Mouse (Mus musculus) limb, embryonic 10.5 days (tissue): Measurements from ENCODE around the gene Otos. TPM values are rescaled to one million over a fixed set of nuclear protein-coding genes. Genes with fewer than 3 reads are reported as not detected.

Experiments used
- DNase-seq: peaks from one replicate; pipeline ENCODE4 v3.0.0-alpha.2; 2017; ENCODE audit warnings: low spot score
- H3K27ac ChIP-seq: fragments of 300-500 bp; sonication (generic); 2 replicates; pipeline ENCODE4 v1.5.1; 2016; ENCODE audit warnings: mild to moderate bottlenecking
- H3K27me3 ChIP-seq: fragments of 300-500 bp; sonication (generic); 2 replicates; pipeline ENCODE4 v1.6.1; 2016; ENCODE audit warnings: low read depth, mild to moderate bottlenecking; ENCODE audit not compliant: poor library complexity, severe bottlenecking
- H3K36me3 ChIP-seq: fragments of 300-500 bp; sonication (generic); 2 replicates; pipeline ENCODE4 v1.6.1; 2016; ENCODE audit warnings: mild to moderate bottlenecking, moderate library complexity
- H3K4me1 ChIP-seq: fragments of 300-500 bp; sonication (generic); 2 replicates; pipeline ENCODE4 v1.6.1; 2016
- H3K4me3 ChIP-seq: fragments of 300-500 bp; sonication (generic); 2 replicates; pipeline ENCODE4 v1.5.1; 2016; ENCODE audit warnings: mild to moderate bottlenecking, moderate library complexity
- H3K9me3 ChIP-seq: fragments of 300-500 bp; sonication (generic); replicated peaks from 2 replicates; pipeline ENCODE4 v1.6.1; 2016; ENCODE audit warnings: mild to moderate bottlenecking
- WGBS: fragments of 180-500 bp; shearing (Covaris S2); methylation state at CpG from one replicate; pipeline ENCODE4 v1.1.7; 2016; 5-methylcytosine and 5-hydroxymethylcytosine counted together
- polyA plus RNA-seq: library from polyadenylated mRNA; unstranded; fragments of >200 nt; fragmentation: Nextera tagmentation; extraction: Ambion mirVana; gene quantifications from 2 replicates; pipeline ENCODE4 v1.2.1, GENCODE M21; 2016

Gene Otos
- 0.15 TPM in 1 of 2 replicates, not detected in the other for polyA plus RNA-seq

- WGBS, result 33% methylated on average over 8 of the region's 8 CpGs
- peak; percentile 85 for DNase-seq
- Histone ChIP-seq H3K36me3 (no peaks in the 10 kb centered on the region), H3K27me3 (no peaks in the 10 kb centered on the region), H3K9me3 (no peaks in the 10 kb centered on the region), H3K4me3 (no peak within 1 kb of the TSS), H3K27ac (peak within 1 kb of the TSS; percentile 38; the same call in 1 of the 2 replicates), H3K4me1 (peaks cover 10% of the 10 kb centered on the region)
These were observed at the start of gene Otos for GRCm38 (mm10) chr1:92648673-92649072. TSS of gene Otos (minus strand) at chr1:92648841.

GRCm38 (mm10) chr1:92696848-92697247 lies 48.2 kb upstream of the Otos start:
- peak; percentile 89 for DNase-seq
- WGBS, result 30% methylated on average over 4 of the region's 4 CpGs
- Histone ChIP-seq H3K27ac (0 out of 2 replicates have a peak overlapping the region, but pooled peaks have one; percentile 21), H3K4me1 (peaks cover 19% of the 10 kb centered on the region), H3K27me3 (0 out of 2 replicates have a peak, but pooled peaks cover 3% of the 10 kb centered on the region), H3K36me3 (no peaks in the 10 kb centered on the region), H3K9me3 (no peaks in the 10 kb centered on the region), H3K4me3 (no peak overlapping the region)

GRCm38 (mm10) chr1:92695751-92696150 lies 47.1 kb upstream of the Otos start:
- H3K27me3 ChIP-seq, result 0 out of 2 replicates have a peak, but pooled peaks cover 3% of the 10 kb centered on the region
- H3K9me3 ChIP-seq, result no peaks in the 10 kb centered on the region
- no peak for DNase-seq
- no peaks in the 10 kb centered on the region for H3K36me3 ChIP-seq
- H3K4me1 ChIP-seq, result peaks cover 15% of the 10 kb centered on the region
- 85% methylated on average over 5 of the region's 5 CpGs for WGBS
- H3K4me3 ChIP-seq, result no peak overlapping the region
- H3K27ac ChIP-seq, result no peak overlapping the region

GRCm38 (mm10) chr1:92691166-92691844 lies 42.7 kb upstream of the Otos start:
- no peak for DNase-seq
- Histone ChIP-seq H3K27ac (no peak overlapping the region), H3K36me3 (no peaks in the 10 kb centered on the region), H3K27me3 (no peaks in the 10 kb centered on the region), H3K4me3 (no peak overlapping the region), H3K9me3 (no peaks in the 10 kb centered on the region), H3K4me1 (peaks cover 14% of the 10 kb centered on the region)
- WGBS, result 89% methylated on average over 3 of the region's 3 CpGs

- DNase-seq, result no peak
- WGBS, result 48% methylated on average over 8 of the region's 8 CpGs
- H3K9me3 ChIP-seq, result no peaks in the 10 kb centered on the region
- H3K4me1 ChIP-seq, result peaks cover 14% of the 10 kb centered on the region
- H3K27ac ChIP-seq, result no peak overlapping the region
- H3K27me3 ChIP-seq, result no peaks in the 10 kb centered on the region
- no peak overlapping the region for H3K4me3 ChIP-seq
- H3K36me3 ChIP-seq, result no peaks in the 10 kb centered on the region
These were observed 38.4 kb upstream of the Otos start for GRCm38 (mm10) chr1:92686994-92687393.

GRCm38 (mm10) chr1:92683151-92683550 lies 34.5 kb upstream of the Otos start:
- DNase-seq, result no peak
- Histone ChIP-seq H3K27me3 (no peaks in the 10 kb centered on the region), H3K4me1 (peaks cover 27% of the 10 kb centered on the region), H3K36me3 (no peaks in the 10 kb centered on the region), H3K4me3 (no peak overlapping the region), H3K27ac (no peak overlapping the region), H3K9me3 (no peaks in the 10 kb centered on the region)
- 88% methylated on average over 8 of the region's 8 CpGs for WGBS

- 31% methylated on average over 16 of the region's 16 CpGs for WGBS
These were observed 32.3 kb upstream of the Otos start for GRCm38 (mm10) chr1:92680668-92681603.

GRCm38 (mm10) chr1:92678757-92679156 lies 30.1 kb upstream of the Otos start:
- Histone ChIP-seq H3K4me1 (peaks cover 16% of the 10 kb centered on the region), H3K36me3 (no peaks in the 10 kb centered on the region), H3K9me3 (no peaks in the 10 kb centered on the region), H3K27me3 (no peaks in the 10 kb centered on the region), H3K4me3 (no peak overlapping the region), H3K27ac (no peak overlapping the region)
- DNase-seq, result no peak
- 85% methylated on average over 5 of the region's 5 CpGs for WGBS

More at GRCm38 (mm10) chr1:92680668-92681603, 32.3 kb upstream of the Otos start:
- Histone ChIP-seq H3K27ac (no peak overlapping the region), H3K4me3 (no peak overlapping the region), H3K36me3 (no peaks in the 10 kb centered on the region), H3K9me3 (no peaks in the 10 kb centered on the region), H3K27me3 (no peaks in the 10 kb centered on the region), H3K4me1 (peaks cover 16% of the 10 kb centered on the region)
- DNase-seq, result no peak

GRCm38 (mm10) chr1:92676676-92676975 lies 28.0 kb upstream of the Otos start:
- no peaks in the 10 kb centered on the region for H3K36me3 ChIP-seq
- no peak for DNase-seq
- H3K4me1 ChIP-seq, result peaks cover 24% of the 10 kb centered on the region
- no peak overlapping the region for H3K4me3 ChIP-seq
- 87% methylated on average over 3 of the region's 3 CpGs for WGBS
- no peak overlapping the region for H3K27ac ChIP-seq
- H3K27me3 ChIP-seq, result no peaks in the 10 kb centered on the region
- no peaks in the 10 kb centered on the region for H3K9me3 ChIP-seq

- no peak for DNase-seq
- WGBS, result 84% methylated on average over 10 of the region's 10 CpGs
- Histone ChIP-seq H3K9me3 (no peaks in the 10 kb centered on the region), H3K27me3 (no peaks in the 10 kb centered on the region), H3K27ac (no peak overlapping the region), H3K4me3 (no peak overlapping the region), H3K36me3 (no peaks in the 10 kb centered on the region), H3K4me1 (peaks cover 22% of the 10 kb centered on the region)
These were observed 27.5 kb upstream of the Otos start for GRCm38 (mm10) chr1:92675932-92676675.

GRCm38 (mm10) chr1:92673258-92673782 lies 24.7 kb upstream of the Otos start:
- no peaks in the 10 kb centered on the region for H3K9me3 ChIP-seq
- no peak overlapping the region for H3K27ac ChIP-seq
- H3K4me3 ChIP-seq, result no peak overlapping the region
- no peak for DNase-seq
- peaks cover 11% of the 10 kb centered on the region; the same call in 1 of the 2 replicates for H3K4me1 ChIP-seq
- no peaks in the 10 kb centered on the region for H3K36me3 ChIP-seq
- no peaks in the 10 kb centered on the region for H3K27me3 ChIP-seq
- 87% methylated on average over 5 of the region's 5 CpGs for WGBS

GRCm38 (mm10) chr1:92671326-92671725 lies 22.7 kb upstream of the Otos start:
- WGBS, result 89% methylated on average over 4 of the region's 4 CpGs
- H3K27ac ChIP-seq, result no peak overlapping the region
- no peak for DNase-seq
- H3K4me1 ChIP-seq, result peaks cover 9% of the 10 kb centered on the region; the same call in 1 of the 2 replicates
- H3K36me3 ChIP-seq, result no peaks in the 10 kb centered on the region
- H3K4me3 ChIP-seq, result no peak overlapping the region
- no peaks in the 10 kb centered on the region for H3K27me3 ChIP-seq
- no peaks in the 10 kb centered on the region for H3K9me3 ChIP-seq
